Mouse (Mus musculus) cerebellum, adult 2 months (tissue): ENCODE measurements around the gene Nat8f6.

Source experiments
- CTCF ChIP-seq: fragments of 200-500 bp; IDR thresholded peaks from 2 replicates; pipeline ENCODE4 v1.5.1; 2011; ENCODE audit warnings: low read depth, mild to moderate bottlenecking, control low read depth, low read length, moderate library complexity, borderline replicate concordance; ENCODE audit not compliant: insufficient read depth
- POLR2A ChIP-seq: fragments of 200-500 bp; IDR thresholded peaks from 2 replicates; pipeline ENCODE4 v1.6.1; 2011; ENCODE audit warnings: low read length, control low read depth, borderline replicate concordance; ENCODE audit not compliant: insufficient read depth

DNA sequence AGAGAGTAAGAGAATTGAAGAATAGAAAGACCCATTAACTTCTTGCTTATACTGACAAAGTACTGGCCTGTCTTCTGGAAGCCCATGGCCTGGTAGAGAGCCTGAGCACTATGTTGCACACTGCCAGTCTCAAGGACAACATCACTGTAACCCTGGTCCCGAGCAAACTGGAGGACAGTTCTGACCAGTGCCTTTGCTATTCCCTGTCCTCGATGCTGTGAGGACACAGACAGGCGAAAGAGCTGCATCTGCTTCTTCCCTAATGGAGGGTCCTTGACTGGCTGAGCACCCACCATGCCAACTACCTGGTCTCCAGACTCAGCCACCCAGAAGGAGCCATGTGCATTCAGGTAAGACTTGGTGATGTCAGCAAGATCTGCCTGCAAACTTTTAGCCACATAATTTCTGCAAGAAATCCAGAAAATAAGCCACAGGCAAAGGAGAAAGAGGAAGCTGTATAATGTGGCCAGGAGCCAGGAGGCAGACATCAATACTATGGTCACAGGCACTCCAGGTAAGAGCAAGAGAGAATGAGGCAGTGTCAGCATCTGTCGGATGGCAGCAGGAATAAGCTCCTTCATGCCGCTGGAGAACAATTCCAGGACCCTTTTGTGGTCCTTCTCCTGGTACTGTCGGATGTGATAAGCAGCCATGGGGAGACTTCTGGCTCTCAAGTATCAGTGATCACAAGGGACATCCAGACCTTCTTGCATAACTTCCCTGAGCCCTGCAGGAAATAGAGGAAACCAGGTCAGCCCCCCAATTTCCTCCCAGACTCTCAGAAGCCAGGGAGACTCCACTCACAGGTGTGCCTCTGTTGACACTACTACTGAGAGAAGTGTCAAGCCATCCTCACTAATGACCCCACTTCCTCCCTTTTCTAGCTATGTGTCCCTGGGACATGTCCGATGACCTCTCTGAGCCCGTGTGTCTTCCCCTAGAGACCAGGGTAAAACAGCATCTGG is 47.3 kb upstream of the Nat8f6 start:
- TF ChIP-seq CTCF (no peak), POLR2A (no peak)
